Mouse (Mus musculus): ENCODE measurements around the gene Cdc42.

DNA sequence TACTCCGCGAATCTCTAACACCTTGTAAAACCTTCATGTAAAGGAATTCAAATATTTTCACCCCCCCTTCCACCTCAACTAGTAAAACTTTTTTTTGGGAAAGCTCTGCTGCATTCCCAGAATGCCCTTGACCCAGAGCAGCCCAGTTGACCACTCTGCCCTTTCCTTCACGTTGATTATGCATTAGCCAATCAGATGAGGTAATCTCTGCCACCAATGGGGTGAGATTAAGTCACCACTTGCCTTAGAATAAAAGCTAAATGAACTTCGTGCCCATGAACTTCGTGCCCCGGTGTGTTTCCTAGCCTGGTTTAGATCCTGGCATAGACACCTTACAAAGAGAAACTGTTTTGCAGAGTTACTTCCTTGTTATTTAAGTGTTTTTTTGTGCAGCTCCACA, 31.5 kb upstream of the Cdc42 start:
- no peak for TF ChIP-seq POLR2AphosphoS5 (IDR thresholded peaks at IDR 0.05; ENCODE audit: insufficient replicate concordance, low read depth, low read length)
- TF ChIP-seq CTCF (IDR thresholded peaks at IDR 0.05; ENCODE audit: low read depth, low read length), result no peak
